9 mouse cellular contexts compared by ENCODE assay signal in genomic region chr12:15562826-15563225, GRCm38 (mm10).
"Had no signal": no experiment of that assay in that cellular context is flagged by ENCODE, and none has a peak within 500 bp of the region (broad histone marks: within the 10 kb centered on the region; RNA-seq: fewer than 3 reads in every experiment).

No protein-coding gene starts in this region.

- DNase-seq: kidney, adult 18-20 months; kidney, adult 9 months; kidney, postnatal 14 days; kidney, postnatal 4 days; liver; lung, adult 18-20 months; lung, postnatal 4 days; midbrain, embryonic 14.5 days; thymus, postnatal 25 days had no signal
